Mouse (Mus musculus) MEL (cell line): Measurements from ENCODE around the gene Tfpt.

Experiments
- CHD2 ChIP-seq: IDR thresholded peaks from 2 replicates; pipeline ENCODE4 v1.6.1; 2011; ENCODE audit warnings: low read length, improper control_type of control experiment
- MEF2A ChIP-seq: IDR thresholded peaks from 2 replicates; pipeline ENCODE4 v1.6.1; 2014; ENCODE audit warnings: low read depth, mild to moderate bottlenecking, inconsistent platforms, low read length, improper control_type of control experiment; ENCODE audit not compliant: poor library complexity, insufficient replicate concordance, severe bottlenecking; ENCODE audit errors: extremely low read depth
- MYB ChIP-seq: IDR thresholded peaks from 2 replicates; pipeline ENCODE4 v1.6.1; 2011; ENCODE audit warnings: mild to moderate bottlenecking, low read depth, low read length, improper control_type of control experiment

DNA sequence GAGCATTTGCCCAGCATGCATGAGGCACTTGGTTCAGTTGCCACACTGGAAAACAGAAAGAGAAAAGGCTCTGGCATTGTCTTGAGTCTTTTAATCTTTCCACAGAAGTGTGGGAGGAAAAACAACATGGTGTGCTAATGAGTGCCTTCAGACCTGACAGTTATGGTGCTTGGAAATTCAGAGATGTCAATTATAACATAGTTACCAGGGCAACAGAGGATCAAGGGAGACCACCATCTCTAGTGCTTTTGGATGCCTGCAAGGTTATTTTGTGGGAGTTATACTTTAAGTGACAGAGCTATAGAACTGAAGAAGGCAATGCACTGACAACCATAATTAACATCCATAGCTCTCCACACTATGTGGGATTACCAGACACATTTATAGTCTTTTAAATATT lies 35.9 kb downstream of the Tfpt start:
- TF ChIP-seq MEF2A (no peak), MYB (no peak), CHD2 (no peak)
